Mouse (Mus musculus) midbrain, embryonic 11.5 days (tissue): ENCODE results near the gene Mast4. TPM values are rescaled to one million over a fixed set of nuclear protein-coding genes. Genes with fewer than 3 reads are reported as not detected.
"Not testable (repeated sequence)": the region's sequence is repeated elsewhere in the genome, so short reads cannot be mapped to it uniquely, and the experiment has no call there.

Experiments used
- ATAC-seq: fragments of 200-750 bp; cut with Nextera tagmentation; 2 replicates; pipeline ENCODE4 v1.8.0; 2017; ENCODE audit warnings: moderate TSS enrichment, moderate library complexity; ENCODE audit not compliant: low FRiP score
- DNase-seq: peaks from one replicate; pipeline ENCODE4 v3.0.0; 2015; ENCODE audit warnings: low spot score; ENCODE audit errors: missing footprints
- H3K27ac ChIP-seq: fragments of 300-500 bp; sonication (generic); 2 replicates; pipeline ENCODE4 v1.5.1; 2014; ENCODE audit warnings: low read depth, low read length
- H3K27me3 ChIP-seq: fragments of 300-500 bp; sonication (generic); 2 replicates; pipeline ENCODE4 v1.6.1; 2014; ENCODE audit warnings: mild to moderate bottlenecking, low read length, moderate library complexity, mixed read lengths; ENCODE audit not compliant: control insufficient read depth, insufficient read depth
- H3K36me3 ChIP-seq: fragments of 300-500 bp; sonication (generic); 2 replicates; pipeline ENCODE4 v1.6.1; 2014; ENCODE audit warnings: mild to moderate bottlenecking, low read length, moderate library complexity, mixed read lengths; ENCODE audit not compliant: control insufficient read depth, insufficient read depth
- H3K4me1 ChIP-seq: fragments of 300-500 bp; sonication (generic); 2 replicates; pipeline ENCODE4 v1.6.1; 2014; ENCODE audit warnings: low read length; ENCODE audit not compliant: control insufficient read depth, insufficient read depth
- H3K4me2 ChIP-seq: fragments of 300-500 bp; sonication (generic); 2 replicates; pipeline ENCODE4 v1.6.1; 2014; ENCODE audit warnings: mild to moderate bottlenecking, moderate library complexity
- H3K4me3 ChIP-seq: fragments of 300-500 bp; sonication (generic); 2 replicates; pipeline ENCODE4 v1.5.1; 2014; ENCODE audit warnings: low read depth, low read length
- H3K9ac ChIP-seq: fragments of 300-500 bp; sonication (generic); 2 replicates; pipeline ENCODE4 v1.6.1; 2014; ENCODE audit warnings: low read length
- H3K9me3 ChIP-seq: fragments of 300-500 bp; sonication (generic); 2 replicates; pipeline ENCODE4 v1.6.1; 2016; ENCODE audit warnings: low read length; ENCODE audit not compliant: control insufficient read depth
- WGBS: fragments of 180-500 bp; shearing (Covaris S2); extraction: QIAGEN DNeasy Blood & Tissue Kit; methylation state at CpG from one replicate; pipeline ENCODE4 v1.1.7; 2014; 5-methylcytosine and 5-hydroxymethylcytosine counted together
- polyA plus RNA-seq: library from polyadenylated mRNA; unstranded; fragments of >200 nt; fragmentation: Nextera tagmentation; extraction: Ambion mirVana; gene quantifications from 2 replicates; pipeline ENCODE4 v1.2.1, GENCODE M21; 2014

Mast4 gene
- polyA plus RNA-seq, result 18.8 and 20.4 TPM in 2 replicates

- Histone ChIP-seq H3K4me1 (peaks cover 19% of the 10 kb centered on the region), H3K27ac (no peak within 1 kb of the TSS), H3K4me3 (peak within 1 kb of the TSS; percentile 70), H3K9ac (peak within 1 kb of the TSS; percentile 51), H3K36me3 (no peaks in the 10 kb centered on the region), H3K9me3 (no peaks in the 10 kb centered on the region), H3K27me3 (peaks cover 26% of the 10 kb centered on the region), H3K4me2 (peak within 1 kb of the TSS; percentile 58)
- DNase-seq (peak; percentile 99), ATAC-seq (peak; percentile 92)
- WGBS, result under 1% methylated on average over 42 of the region's 44 CpGs
Observed at GRCm38 (mm10) chr13:103334392-103334686, at the start of gene Mast4. Gene Mast4, minus strand, starts transcription at chr13:103334497.

GRCm38 (mm10) chr13:103374495-103374894, 40.2 kb upstream of the Mast4 start:
- WGBS, result 50% methylated on average over 1 of the region's 1 CpGs
- H3K4me1 ChIP-seq, result no peaks in the 10 kb centered on the region
- H3K36me3 ChIP-seq, result no peaks in the 10 kb centered on the region
- H3K9me3 ChIP-seq, result no peaks in the 10 kb centered on the region
- H3K27ac ChIP-seq, result no peak overlapping the region
- ATAC-seq (no peak), DNase-seq (no peak)
- H3K9ac ChIP-seq, result no peak overlapping the region
- no peak overlapping the region for H3K4me2 ChIP-seq
- H3K27me3 ChIP-seq, result no peaks in the 10 kb centered on the region
- H3K4me3 ChIP-seq, result no peak overlapping the region

GRCm38 (mm10) chr13:103369194-103369593, 34.9 kb upstream of the Mast4 start:
- no peaks in the 10 kb centered on the region for H3K36me3 ChIP-seq
- no peak for DNase-seq
- no peak overlapping the region for H3K27ac ChIP-seq
- H3K27me3 ChIP-seq, result no peaks in the 10 kb centered on the region
- H3K4me3 ChIP-seq, result no peak overlapping the region
- no peaks in the 10 kb centered on the region for H3K9me3 ChIP-seq
- no peak overlapping the region for H3K4me2 ChIP-seq
- WGBS, result 80% methylated on average over 7 of the region's 7 CpGs
- ATAC-seq, result no peak
- no peaks in the 10 kb centered on the region for H3K4me1 ChIP-seq
- no peak overlapping the region for H3K9ac ChIP-seq

GRCm38 (mm10) chr13:103363181-103363580, 28.9 kb upstream of the Mast4 start:
- no peak for DNase-seq
- H3K4me3 ChIP-seq, result no peak overlapping the region

GRCm38 (mm10) chr13:103357415-103357814, 23.1 kb upstream of the Mast4 start:
- H3K9me3 ChIP-seq, result not testable (repeated sequence)

More at GRCm38 (mm10) chr13:103363181-103363580, 28.9 kb upstream of the Mast4 start:
- no peak for ATAC-seq
- no peak overlapping the region for H3K4me2 ChIP-seq
- no peaks in the 10 kb centered on the region for H3K36me3 ChIP-seq
- no peak overlapping the region for H3K27ac ChIP-seq
- no peaks in the 10 kb centered on the region for H3K9me3 ChIP-seq
- no peaks in the 10 kb centered on the region for H3K4me1 ChIP-seq
- H3K9ac ChIP-seq, result no peak overlapping the region
- H3K27me3 ChIP-seq, result no peaks in the 10 kb centered on the region
- 87% methylated on average over 10 of the region's 10 CpGs for WGBS

GRCm38 (mm10) chr13:103356909-103357308, 22.6 kb upstream of the Mast4 start:
- DNase-seq, ATAC-seq, H3K4me2 ChIP-seq, H3K9me3 ChIP-seq, H3K9ac ChIP-seq, H3K27me3 ChIP-seq, H3K4me3 ChIP-seq, H3K4me1 ChIP-seq, H3K27ac ChIP-seq, H3K36me3 ChIP-seq: not testable (repeated sequence)
- 92% methylated on average over 5 of the region's 6 CpGs for WGBS

More at GRCm38 (mm10) chr13:103357415-103357814, 23.1 kb upstream of the Mast4 start:
- not testable (repeated sequence) for H3K4me1 ChIP-seq, H3K9ac ChIP-seq, H3K27me3 ChIP-seq, H3K36me3 ChIP-seq, ATAC-seq, H3K27ac ChIP-seq, H3K4me2 ChIP-seq, DNase-seq, H3K4me3 ChIP-seq
- 91% methylated on average over 16 of the region's 16 CpGs for WGBS

GRCm38 (mm10) chr13:103354737-103355136, 20.4 kb upstream of the Mast4 start:
- Histone ChIP-seq H3K27ac (no peak overlapping the region), H3K27me3 (no peaks in the 10 kb centered on the region), H3K4me3 (no peak overlapping the region), H3K9me3 (no peaks in the 10 kb centered on the region), H3K36me3 (no peaks in the 10 kb centered on the region), H3K4me2 (no peak overlapping the region), H3K9ac (no peak overlapping the region), H3K4me1 (no peaks in the 10 kb centered on the region)
- DNase-seq, result peak; percentile 49
- ATAC-seq, result no peak
- 76% methylated on average over 3 of the region's 3 CpGs for WGBS

GRCm38 (mm10) chr13:103344749-103345148, 10.5 kb upstream of the Mast4 start:
- H3K4me2 ChIP-seq, result no peak overlapping the region
- H3K27ac ChIP-seq, result no peak overlapping the region
- H3K9ac ChIP-seq, result no peak overlapping the region
- DNase-seq, result no peak
- no peaks in the 10 kb centered on the region for H3K36me3 ChIP-seq
- H3K27me3 ChIP-seq, result no peaks in the 10 kb centered on the region
- no peaks in the 10 kb centered on the region for H3K4me1 ChIP-seq
- ATAC-seq, result no peak
- 94% methylated on average over 8 of the region's 8 CpGs for WGBS
- no peak overlapping the region for H3K4me3 ChIP-seq
- no peaks in the 10 kb centered on the region for H3K9me3 ChIP-seq

- Histone ChIP-seq H3K27me3 (no peaks in the 10 kb centered on the region), H3K4me1 (no peaks in the 10 kb centered on the region), H3K27ac (no peak overlapping the region), H3K4me3 (no peak overlapping the region), H3K9ac (no peak overlapping the region), H3K9me3 (no peaks in the 10 kb centered on the region), H3K4me2 (no peak overlapping the region), H3K36me3 (no peaks in the 10 kb centered on the region)
- WGBS, result 85% methylated on average over 8 of the region's 8 CpGs
- ATAC-seq (no peak), DNase-seq (no peak)
Observed at GRCm38 (mm10) chr13:103344006-103344720, 9.9 kb upstream of the Mast4 start.
